Mouse (Mus musculus): ENCODE measurements around the gene Kif7. TPM values are rescaled to one million over a fixed set of nuclear protein-coding genes. Genes with fewer than 3 reads are reported as not detected.

Gene Kif7
- total RNA-seq, 1 experiment from 2014 or later: 0.12 TPM

Other genes starting within 250 kb of the Kif7 start
- 131 and 141 TPM in 2 replicates for gene Polg, start 249.4 kb downstream of the Kif7 start, total RNA-seq (2017)
- not detected in 2 replicates for gene Rhcg, start 98.1 kb downstream of the Kif7 start, total RNA-seq (2017)
- gene Ticrr, start 55.5 kb downstream of the Kif7 start, total RNA-seq (2017): 0.98 and 1.6 TPM in 2 replicates
- not detected in 2 replicates for gene Plin1, start 17.2 kb upstream of the Kif7 start, total RNA-seq (2017)
- 0.37 TPM in 1 of 2 replicates, not detected in the other for gene Pex11a, start 27.4 kb upstream of the Kif7 start, total RNA-seq (2017)
- not detected in 2 replicates for gene Wdr93, start 27.4 kb upstream of the Kif7 start, total RNA-seq (2017)
- gene Mesp1, start 78.1 kb upstream of the Kif7 start, total RNA-seq (2017): not detected in 2 replicates
- not detected in 2 replicates for gene Mesp2, start 95.0 kb upstream of the Kif7 start, total RNA-seq (2017)
- gene Anpep, start 145.3 kb upstream of the Kif7 start, total RNA-seq (2017): not detected in 2 replicates
- 5.0 and 5.9 TPM in 2 replicates for gene Ap3s2, start 204.9 kb upstream of the Kif7 start, total RNA-seq (2017)
- not detected in 2 replicates for gene Arpin, start 219.6 kb upstream of the Kif7 start, total RNA-seq (2017)